8 mouse cellular contexts compared by ENCODE assay signal in the genomic region with DNA sequence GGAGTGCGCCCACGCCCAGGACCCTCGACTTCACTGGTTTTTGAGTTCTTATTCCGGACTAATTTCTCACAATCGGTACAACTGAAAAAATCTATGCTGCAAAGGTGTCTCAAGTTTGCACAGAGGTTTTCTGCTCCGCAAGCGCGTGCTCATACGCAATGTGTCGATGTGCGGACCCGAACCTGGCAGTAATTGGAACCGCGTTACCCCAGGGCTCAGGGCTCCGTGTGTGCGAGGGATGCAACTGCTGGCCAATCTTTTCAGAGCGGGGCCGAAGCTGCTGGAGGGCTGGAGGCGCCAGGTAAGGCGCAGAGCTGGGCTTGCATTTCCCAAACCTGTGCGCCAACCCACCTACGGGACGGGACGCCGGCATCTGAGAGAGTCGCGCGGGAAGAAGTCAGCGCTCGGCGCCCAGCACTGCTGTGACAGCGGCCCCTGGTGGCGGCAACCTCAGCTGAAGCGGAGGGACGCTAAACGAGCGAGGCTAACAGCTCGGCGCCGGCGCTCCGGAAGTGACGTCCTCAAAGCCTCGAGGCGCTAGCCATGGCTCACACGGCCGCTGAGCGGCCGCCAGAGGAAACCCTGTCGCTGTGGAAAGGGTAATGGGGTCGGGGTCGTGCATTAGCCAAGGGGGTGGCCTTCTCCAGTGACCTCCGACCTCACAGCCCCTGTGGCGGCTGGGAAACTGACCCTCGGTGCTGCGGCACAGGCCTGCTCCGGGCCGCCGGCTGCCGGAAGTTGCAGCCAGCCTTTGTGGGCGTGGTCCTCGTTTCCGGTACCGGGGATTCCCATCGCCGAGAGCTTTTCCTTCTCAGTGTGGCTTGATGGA. TPM values are rescaled to one million over a fixed set of nuclear protein-coding genes. Genes with fewer than 3 reads are reported as not detected.
A peak's percentile ranks its signal among the peaks of the same experiment; 100 is the strongest.
DNase-seq lines count a peak whose midpoint lies in the region; ATAC-seq and TF ChIP-seq lines count a peak whose summit lies in the region.

Gene Endov (plus strand): TSS at position 487 of the 829 bp plus-strand sequence.

- CTCF ChIA-PET in Patski (lab: Charles Lee): interaction anchor here (0.7 to 1.4 kb wide), 6 partner anchors 9 to 418 kb away, joined by 3 to 5 read pairs (median 3); no protein-coding TSS in a partner anchor

- under 1% methylated on average over 63 of the region's 66 CpGs for WGBS in hindbrain, embryonic 13.5 days

- H3K9ac ChIP-seq in hindbrain, embryonic 13.5 days: peak within 1 kb of the TSS; percentile 93

- H3K4me2 ChIP-seq in hindbrain, embryonic 13.5 days: peak within 1 kb of the TSS; percentile 86

- POLR2A ChIA-PET in Patski (lab: Charles Lee): no interaction called here

- in situ Hi-C loops in Patski (cut with MboI; ENCODE audit: low pct_unique_long_range_greater_than_20kb): loop anchor here (10.0 kb wide), 1 partner anchor 504 kb away; no protein-coding TSS in a partner anchor

- no peaks in the 10 kb centered on the region for H3K27me3 ChIP-seq in Patski
- 0 out of 2 replicates have a peak, but pooled peaks cover 2% of the 10 kb centered on the region for H3K27me3 ChIP-seq in hindbrain, embryonic 13.5 days

- 0 out of 2 replicates have a peak, but pooled peaks cover 11% of the 10 kb centered on the region for H3K36me3 ChIP-seq in hindbrain, embryonic 13.5 days

- peak within 1 kb of the TSS; percentile 85 for H3K4me3 ChIP-seq in hindbrain, embryonic 13.5 days

- TF ChIP-seq CTCF in Patski (IDR thresholded peaks at IDR 0.05): peak; percentile 99

- peaks cover 30% of the 10 kb centered on the region for H3K4me1 ChIP-seq in hindbrain, embryonic 13.5 days (replicated peaks)

- no peaks in the 10 kb centered on the region for H3K9me3 ChIP-seq in hindbrain, embryonic 13.5 days

- DNase-seq in Patski (ENCODE audit: low read depth, low spot score): peak; percentile 64
- DNase-seq in cerebellum, postnatal 14 days: peak; percentile 100
- peak; percentile 93 to 99 for DNase-seq in frontal cortex, postnatal 14 days (ENCODE audit: low spot score in 2 of 2)
- DNase-seq in layer of hippocampus, postnatal 25 days (ENCODE audit: extremely low spot score in 1 of 2, low spot score in 1 of 2): peak; percentile 100
- DNase-seq in lung, postnatal 25 days (ENCODE audit: low spot score): peak; percentile 97
- DNase-seq in retina, embryonic 14.5 days (ENCODE audit: low spot score): peak; percentile 99
- DNase-seq in thymus, postnatal 4 days: peak; percentile 100

- peak within 1 kb of the TSS; percentile 97 for H3K27ac ChIP-seq in hindbrain, embryonic 13.5 days

- ATAC-seq in Patski: peak; percentile 90
- ATAC-seq in hindbrain, embryonic 13.5 days (ENCODE audit: low FRiP score): peak; percentile 95

RNA-seq across cellular contexts. Expression of gene Endov, which starts in this region (rescaled TPM):
- polyA plus RNA-seq in Patski (2021): 19.6 TPM
- polyA plus RNA-seq in hindbrain, embryonic 13.5 days (2015; fragmentation: Nextera tagmentation; extraction: Ambion mirVana): 15.5 and 20.9 TPM in 2 replicates
- 10 to 100 TPM; 35.6 to 38.2 TPM for total RNA-seq in layer of hippocampus, postnatal 25 days (2021)

Comparison
In these comparisons a context has a peak if more than half of its experiments do, and no peak if none do; other contexts are left out.
1. Peak in every context shown above with its lines: DNase-seq, ATAC-seq, H3K4me3 ChIP-seq and H3K27ac ChIP-seq.